Mouse (Mus musculus) liver, embryonic 14.5 days (tissue): ENCODE data around the gene Ormdl1. TPM values are rescaled to one million over a fixed set of nuclear protein-coding genes. Genes with fewer than 3 reads are reported as not detected.
"Not testable (repeated sequence)": the region's sequence is repeated elsewhere in the genome, so short reads cannot be mapped to it uniquely, and the experiment has no call there.

ENCODE experiments used
- ATAC-seq: fragments of 200-750 bp; cut with Nextera tagmentation; 2 replicates; pipeline ENCODE4 v1.8.0; 2017; ENCODE audit warnings: moderate number of reproducible peaks, mild to moderate bottlenecking, moderate library complexity; ENCODE audit not compliant: insufficient read depth
- DNase-seq, 3 experiments: peaks; one replicate each; pipeline ENCODE4 v3.0.0-alpha.2; 2012 to 2013; ENCODE audit warnings: low read depth in 3 of 3, low spot score in 3 of 3
- H3K27ac ChIP-seq: fragments of 300-500 bp; sonication (generic); 2 replicates; pipeline ENCODE4 v1.5.1; 2014; ENCODE audit warnings: moderate library complexity, mild to moderate bottlenecking, control low read depth, inconsistent platforms
- H3K27me3 ChIP-seq: fragments of 300-500 bp; sonication (generic); 2 replicates; pipeline ENCODE4 v1.6.1; 2014; ENCODE audit warnings: mild to moderate bottlenecking, low read length, moderate library complexity; ENCODE audit not compliant: control insufficient read depth, insufficient read depth
- H3K36me3 ChIP-seq: fragments of 300-500 bp; sonication (generic); replicated peaks from 2 replicates; pipeline ENCODE4 v1.6.1; 2014; ENCODE audit warnings: low read depth; ENCODE audit not compliant: control insufficient read depth, insufficient read depth
- H3K4me1 ChIP-seq, 2 experiments: fragments of 200-500 bp in 1 of 2; fragments of 300-500 bp in 1 of 2; sonication (generic) in 1 of 2; replicated peaks; 2 replicates each; pipeline ENCODE4 v1.6.1; 2012 to 2014; ENCODE audit warnings: antibody characterized with exemption in 1 of 2, inconsistent platforms in 1 of 2, low read length in 1 of 2; ENCODE audit not compliant: control insufficient read depth in 2 of 2, insufficient read depth in 2 of 2
- H3K4me2 ChIP-seq: fragments of 300-500 bp; sonication (generic); 2 replicates; pipeline ENCODE4 v1.6.1; 2014; ENCODE audit warnings: low read depth, mild to moderate bottlenecking, control low read depth, moderate library complexity
- H3K4me3 ChIP-seq, 2 experiments: fragments of 200-500 bp in 1 of 2; fragments of 300-500 bp in 1 of 2; sonication (generic) in 1 of 2; 2 replicates each; pipeline ENCODE4 v1.5.1; 2012 to 2014; ENCODE audit warnings: low read depth in 2 of 2, low read length in 2 of 2, mild to moderate bottlenecking in 2 of 2, control low read depth in 1 of 2, inconsistent platforms in 1 of 2, moderate library complexity in 1 of 2; ENCODE audit not compliant: insufficient read depth in 1 of 2
- H3K9ac ChIP-seq: fragments of 300-500 bp; sonication (generic); replicated peaks from 2 replicates; pipeline ENCODE4 v1.6.1; 2014; ENCODE audit warnings: mild to moderate bottlenecking, control low read depth, moderate library complexity
- H3K9me3 ChIP-seq: fragments of 300-500 bp; sonication (generic); 2 replicates; pipeline ENCODE4 v1.6.1; 2016; ENCODE audit warnings: low read length, mixed read lengths; ENCODE audit not compliant: control insufficient read depth
- CTCF ChIP-seq: IDR thresholded peaks from 2 replicates; pipeline ENCODE4 v1.5.1; 2016; ENCODE audit warnings: antibody characterized with exemption, low read depth, control low read depth
- EP300 ChIP-seq: IDR thresholded peaks from 2 replicates; pipeline ENCODE4 v1.6.1; 2016; ENCODE audit warnings: antibody characterized with exemption, low read depth
- WGBS: fragments of 180-500 bp; shearing (Covaris S2); extraction: QIAGEN DNeasy Blood & Tissue Kit; methylation state at CpG from one replicate; pipeline ENCODE4 v1.1.7; 2014; ENCODE audit not compliant: insufficient replicate concordance; 5-methylcytosine and 5-hydroxymethylcytosine counted together
- polyA plus RNA-seq, 2 experiments: library from polyadenylated mRNA; depleted of rRNA in 1 of 2; stranded (reverse) in 1 of 2; unstranded in 1 of 2; fragments of >200 nt; fragmentation: Nextera tagmentation in 1 of 2; extraction: Ambion mirVana in 1 of 2; gene quantifications; 2 replicates each; pipeline versions ENCODE4 v1.2.1 to v1.2.3; 2012 to 2014

The Ormdl1 gene
- polyA plus RNA-seq (2012; rRNA removed) (8.1 and 13.7 TPM in 2 replicates), polyA plus RNA-seq (2014; fragmentation: Nextera tagmentation; extraction: Ambion mirVana) (34.1 and 35.0 TPM in 2 replicates)

DNA sequence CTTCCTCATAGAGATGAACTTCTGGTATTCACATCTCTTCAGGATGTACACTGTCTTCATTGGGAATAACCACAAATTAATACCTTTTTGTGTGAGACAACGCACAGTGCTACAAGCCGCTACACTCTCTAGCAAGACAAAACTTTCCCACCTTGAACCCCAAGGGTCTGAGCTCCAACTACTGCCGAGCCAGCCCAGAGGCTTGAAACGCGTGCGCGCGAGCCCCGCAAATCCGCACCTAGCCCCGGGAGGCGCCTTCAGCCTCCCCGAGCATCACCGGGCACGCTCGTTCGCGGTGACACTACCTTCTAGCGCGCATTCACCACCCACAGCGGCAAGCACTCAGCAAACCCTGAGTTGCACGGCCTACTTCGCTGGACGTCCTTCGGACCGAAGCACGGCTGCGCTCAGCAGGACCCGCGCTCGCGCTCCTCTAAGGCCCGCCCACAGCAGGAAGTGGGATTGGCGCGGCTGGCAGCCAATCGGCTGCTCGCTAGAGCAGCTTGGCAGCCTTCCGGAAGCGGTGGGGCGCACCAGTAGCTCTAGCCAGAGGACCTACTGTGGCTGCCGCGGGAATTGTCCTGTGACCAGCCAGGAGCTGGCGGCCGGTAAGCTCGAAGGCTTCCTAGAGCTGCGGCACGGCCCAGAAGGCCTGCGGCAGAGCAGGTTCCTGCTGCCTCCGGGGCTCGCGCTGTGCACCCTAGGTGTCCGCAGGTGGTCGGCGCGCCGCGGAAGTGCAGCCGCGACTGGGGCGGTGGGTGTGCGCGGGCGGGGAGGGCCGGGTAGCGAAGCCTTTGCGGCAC, at the start of gene Ormdl1, which contains the start of the genes Pms1 and Gm28778:
Gene Ormdl1 (plus strand): TSS at position 515 of the 803 bp plus-strand sequence.
Gene Pms1 (minus strand): TSS at position 438 of the 803 bp plus-strand sequence.
Gene Gm28778 (plus strand): TSS at position 531 of the 803 bp plus-strand sequence.
- Histone ChIP-seq H3K9ac (peak within 1 kb of the TSS; percentile 83), H3K4me1 (peaks cover 5 to 6% of the 10 kb centered on the region in 2 experiments), H3K9me3 (no peaks in the 10 kb centered on the region), H3K4me3 (peak within 1 kb of the TSS; percentile 82 to 89), H3K36me3 (no peaks in the 10 kb centered on the region; the same call in none of the 2 replicates), H3K27ac (peak within 1 kb of the TSS; percentile 86), H3K27me3 (no peaks in the 10 kb centered on the region), H3K4me2 (peak within 1 kb of the TSS; percentile 72)
- peak; percentile 100 for ATAC-seq
- peak; percentile 87 to 89 (median 88) for DNase-seq
- under 1% methylated on average over 66 of the region's 66 CpGs for WGBS
- no peak for TF ChIP-seq EP300
- peak; percentile 45 for TF ChIP-seq CTCF

GRCm38 (mm10) chr1:53264958-53265612, 31.8 kb upstream of the Ormdl1 start:
- H3K9ac ChIP-seq, H3K27me3 ChIP-seq, ATAC-seq, H3K4me3 ChIP-seq, H3K36me3 ChIP-seq, H3K27ac ChIP-seq, H3K4me2 ChIP-seq, H3K4me1 ChIP-seq, H3K9me3 ChIP-seq, DNase-seq: not testable (repeated sequence)

DNA sequence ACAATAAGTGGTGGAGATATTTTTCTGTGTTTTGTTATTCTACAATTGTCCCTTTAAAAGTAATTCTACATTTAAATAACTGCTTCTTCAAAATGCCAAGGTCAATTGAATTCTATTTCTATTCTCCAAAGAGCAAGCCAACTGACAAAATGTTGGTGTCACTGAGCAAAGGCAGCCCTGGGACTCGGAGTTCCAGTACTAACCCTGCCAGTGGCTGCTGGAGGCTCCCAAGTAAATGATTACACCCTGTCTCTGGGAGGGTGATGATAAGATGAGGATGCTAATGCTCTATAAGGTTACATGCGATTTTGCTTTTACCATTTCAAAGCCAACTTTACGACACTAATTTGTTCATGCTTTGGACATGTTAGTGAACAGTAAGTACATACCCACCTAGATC, 27.0 kb upstream of the Ormdl1 start:
- Histone ChIP-seq H3K9me3 (no peaks in the 10 kb centered on the region), H3K27me3 (no peaks in the 10 kb centered on the region), H3K4me1 (no peaks in the 10 kb centered on the region), H3K36me3 (no peaks in the 10 kb centered on the region; the same call in 1 of the 2 replicates), H3K9ac (no peak overlapping the region), H3K27ac (no peak overlapping the region), H3K4me3 (no peak overlapping the region), H3K4me2 (no peak overlapping the region)
- no peak for TF ChIP-seq EP300
- TF ChIP-seq CTCF: no peak
- no peak for ATAC-seq
- DNase-seq: no peak
- WGBS: 59% methylated on average over 3 of the region's 3 CpGs

GRCm38 (mm10) chr1:53272646-53273045, 24.2 kb upstream of the Ormdl1 start:
- Histone ChIP-seq H3K4me1 (no peaks in the 10 kb centered on the region), H3K36me3 (no peaks in the 10 kb centered on the region), H3K9me3 (no peaks in the 10 kb centered on the region), H3K4me2 (no peak overlapping the region), H3K27me3 (no peaks in the 10 kb centered on the region), H3K27ac (no peak overlapping the region), H3K4me3 (no peak overlapping the region), H3K9ac (no peak overlapping the region)
- ATAC-seq (no peak), DNase-seq (no peak)
- TF ChIP-seq CTCF (peak; percentile 39), EP300 (no peak)

DNA sequence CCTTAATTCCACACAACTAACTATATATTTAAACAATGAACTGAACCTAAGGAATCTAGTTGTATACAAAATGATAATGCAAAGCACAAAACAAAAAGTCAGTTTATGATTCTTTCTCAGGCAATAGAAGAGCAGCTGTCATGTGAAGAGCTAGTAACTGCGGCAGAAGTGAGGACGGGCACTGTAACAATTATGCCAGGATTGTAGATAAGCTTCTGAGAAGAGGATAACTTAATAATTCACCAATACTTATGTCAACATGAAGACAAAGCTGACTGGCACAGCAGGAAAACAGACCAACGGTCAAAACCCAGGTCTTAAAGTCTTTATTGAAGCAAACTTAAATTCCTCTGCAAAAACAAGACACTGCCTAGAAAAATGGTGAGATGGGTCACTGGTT, 5.7 kb upstream of the Ormdl1 start:
- Histone ChIP-seq H3K27me3 (no peaks in the 10 kb centered on the region), H3K4me2 (no peak overlapping the region), H3K9ac (no peak overlapping the region), H3K9me3 (no peaks in the 10 kb centered on the region), H3K4me1 (peaks cover 3% of the 10 kb centered on the region in 2 experiments; a peak in 2 of 4 replicates), H3K27ac (no peak overlapping the region), H3K36me3 (no peaks in the 10 kb centered on the region; the same call in 1 of the 2 replicates), H3K4me3 (no peak overlapping the region)
- TF ChIP-seq EP300: no peak
- TF ChIP-seq CTCF: no peak
- no peak for DNase-seq
- ATAC-seq: no peak
- 71% methylated on average over 3 of the region's 3 CpGs for WGBS
